Mouse (Mus musculus) ES-Bruce4 (cell line): ENCODE data around the gene Gm17949. TPM values are rescaled to one million over a fixed set of nuclear protein-coding genes. Genes with fewer than 3 reads are reported as not detected.

Source experiments
- H3K27ac ChIP-seq: 2 replicates; pipeline ENCODE4 v1.5.1; 2012; ENCODE audit warnings: low read length, inconsistent platforms; ENCODE audit not compliant: insufficient read depth
- H3K27me3 ChIP-seq: 2 replicates; pipeline ENCODE4 v1.6.1; 2012; ENCODE audit warnings: mild to moderate bottlenecking, low read length, inconsistent platforms; ENCODE audit not compliant: control insufficient read depth, poor library complexity, insufficient read depth, severe bottlenecking
- H3K36me3 ChIP-seq: 2 replicates; pipeline ENCODE4 v1.6.1; 2012; ENCODE audit warnings: inconsistent platforms, mild to moderate bottlenecking, low read length, moderate library complexity; ENCODE audit not compliant: control insufficient read depth, poor library complexity, insufficient read depth, severe bottlenecking
- H3K4me1 ChIP-seq: one replicate; pipeline ENCODE4 v1.8.1; 2011; ENCODE audit warnings: low read length; ENCODE audit not compliant: control insufficient read depth, insufficient read depth
- H3K4me3 ChIP-seq: 2 replicates; pipeline ENCODE4 v1.5.1; 2011; ENCODE audit warnings: low read depth, mild to moderate bottlenecking, low read length
- H3K9ac ChIP-seq: 2 replicates; pipeline ENCODE4 v1.6.1; 2012; ENCODE audit warnings: low read depth, mild to moderate bottlenecking, inconsistent platforms; ENCODE audit not compliant: poor library complexity, severe bottlenecking
- H3K9me3 ChIP-seq: replicated peaks from 2 replicates; pipeline ENCODE4 v1.6.1; 2012; ENCODE audit warnings: mild to moderate bottlenecking, low read length, inconsistent platforms; ENCODE audit not compliant: control insufficient read depth, poor library complexity, insufficient read depth, severe bottlenecking
- CTCF ChIP-seq: IDR thresholded peaks from one replicate; pipeline ENCODE4 v1.8.1; 2011; ENCODE audit warnings: low read depth, low read length
- EP300 ChIP-seq: IDR thresholded peaks from 2 replicates; pipeline ENCODE4 v1.6.1; 2011; ENCODE audit warnings: low read depth, low read length; ENCODE audit not compliant: insufficient read depth
- POLR2A ChIP-seq: IDR thresholded peaks from one replicate; pipeline ENCODE4 v1.8.1; 2011; ENCODE audit warnings: low read length; ENCODE audit not compliant: insufficient read depth
- polyA plus RNA-seq: library from polyadenylated mRNA; stranded (reverse); fragments of >200 nt; gene quantifications from 2 replicates; pipeline ENCODE4 v1.2.4, GENCODE M21; 2011; ENCODE audit warnings: low read depth; ENCODE audit not compliant: missing spikeins, insufficient read depth, insufficient read length

Gm17949 gene
- polyA plus RNA-seq, 1 experiment, result not detected

DNA sequence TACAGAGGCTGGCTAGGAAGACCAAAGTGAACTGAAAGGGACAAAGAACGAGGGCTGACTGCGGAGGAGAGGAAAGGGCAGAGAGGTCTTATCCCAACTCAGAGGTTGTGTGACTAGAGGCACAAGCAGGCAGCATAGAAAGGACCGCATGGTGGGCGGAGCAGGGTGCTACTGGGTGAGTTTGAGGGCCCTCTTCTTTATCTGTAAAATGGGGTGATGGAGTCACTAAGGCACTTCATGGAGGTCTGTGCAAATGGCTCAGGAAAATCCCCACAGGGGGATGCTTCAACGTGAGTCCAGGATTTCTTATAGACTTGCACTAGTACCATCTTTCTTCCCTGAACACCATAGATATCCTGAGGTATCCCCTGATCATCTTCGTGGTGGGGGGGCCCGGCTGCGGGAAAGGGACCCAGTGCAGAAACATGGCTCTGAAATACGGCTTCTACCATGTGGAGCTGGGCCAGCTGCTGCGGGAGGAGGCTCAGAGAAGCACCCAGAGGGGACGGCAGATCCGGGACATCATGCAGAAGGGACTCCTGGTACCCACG, 1.1 kb downstream of the Gm17949 start:
- H3K27ac ChIP-seq, result peak overlapping the region; percentile 66; the same call in 1 of the 2 replicates
- TF ChIP-seq POLR2A (no peak), CTCF (no peak), EP300 (no peak)

DNA sequence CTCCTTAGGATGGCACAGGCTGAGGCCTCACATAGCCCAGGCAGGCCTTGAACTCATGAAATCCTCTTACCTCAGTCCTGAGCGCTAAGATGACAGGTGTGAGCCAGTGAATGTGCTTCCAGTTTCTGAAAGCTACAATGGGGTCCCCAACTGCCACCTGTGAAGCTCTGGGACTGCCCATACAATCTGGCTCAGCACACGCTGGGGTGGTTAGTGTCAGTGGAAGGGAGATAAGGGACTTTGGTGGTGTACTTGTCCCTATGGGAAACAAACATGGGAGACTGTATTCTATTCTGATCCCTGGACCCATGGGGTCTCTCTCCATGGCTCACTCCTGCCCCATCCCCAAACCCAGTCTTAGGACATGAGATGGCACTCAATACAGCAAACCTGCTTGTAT, 8.4 kb downstream of the Gm17949 start:
- TF ChIP-seq EP300, result no peak
- no peak for TF ChIP-seq POLR2A
- TF ChIP-seq CTCF, result no peak
- Histone ChIP-seq H3K9me3 (no peaks in the 10 kb centered on the region), H3K4me3 (no peak overlapping the region), H3K27ac (no peak overlapping the region), H3K4me1 (no peaks in the 10 kb centered on the region), H3K9ac (no peak overlapping the region), H3K36me3 (peaks cover 32% of the 10 kb centered on the region), H3K27me3 (no peaks in the 10 kb centered on the region)

More for the DNA sequence above, 1.1 kb downstream of the Gm17949 start:
- H3K36me3 ChIP-seq, result no peaks in the 10 kb centered on the region
- no peaks in the 10 kb centered on the region for H3K4me1 ChIP-seq
- H3K9me3 ChIP-seq, result no peaks in the 10 kb centered on the region
- peak overlapping the region; percentile 72 for H3K9ac ChIP-seq
- H3K27me3 ChIP-seq, result no peaks in the 10 kb centered on the region
- peak overlapping the region; percentile 91 for H3K4me3 ChIP-seq

DNA sequence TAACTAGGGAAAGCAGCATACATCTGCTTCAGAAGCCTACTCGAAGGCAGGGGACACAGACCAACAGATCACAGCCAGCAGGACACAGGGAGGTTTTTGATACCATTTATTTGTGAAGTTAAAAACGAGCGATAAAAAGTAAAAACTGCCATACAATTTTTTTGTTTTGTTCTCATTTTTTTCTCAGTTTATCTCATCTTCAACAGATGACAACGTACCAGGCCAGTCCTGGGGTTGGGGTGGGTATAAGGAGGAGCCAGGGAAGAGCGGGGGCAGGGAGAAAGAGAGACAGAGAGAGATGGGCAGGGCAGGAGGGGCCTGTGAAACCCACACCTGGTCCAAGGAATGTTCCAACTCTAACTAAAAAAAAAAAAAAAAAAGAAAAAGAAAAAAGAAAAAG, 9.7 kb downstream of the Gm17949 start:
- Histone ChIP-seq H3K9ac (no peak overlapping the region), H3K4me3 (no peak overlapping the region), H3K27me3 (no peaks in the 10 kb centered on the region), H3K36me3 (peaks cover 45% of the 10 kb centered on the region), H3K9me3 (no peaks in the 10 kb centered on the region), H3K4me1 (no peaks in the 10 kb centered on the region), H3K27ac (no peak overlapping the region)
- no peak for TF ChIP-seq EP300
- TF ChIP-seq POLR2A, result no peak
- no peak for TF ChIP-seq CTCF

DNA sequence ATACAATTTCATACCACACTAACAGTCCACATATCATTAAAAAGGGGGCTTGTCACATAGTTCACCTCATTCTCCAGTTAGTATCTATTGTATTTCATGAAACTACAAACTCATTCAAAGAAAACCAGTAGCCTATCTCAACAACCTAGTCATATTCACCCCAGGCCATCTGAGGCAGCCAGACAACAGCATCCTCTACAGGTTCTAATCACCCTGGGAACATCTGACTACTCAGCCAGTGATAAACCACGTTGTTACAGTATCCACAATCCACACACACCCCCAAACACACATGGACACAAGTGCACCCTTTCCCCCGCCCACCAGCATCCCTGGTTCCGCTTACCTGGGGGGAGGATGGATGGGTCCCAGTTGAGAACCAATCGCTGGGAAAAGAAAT, 16.2 kb downstream of the Gm17949 start:
- Histone ChIP-seq H3K36me3 (peaks cover 61% of the 10 kb centered on the region), H3K9ac (no peak overlapping the region)

DNA sequence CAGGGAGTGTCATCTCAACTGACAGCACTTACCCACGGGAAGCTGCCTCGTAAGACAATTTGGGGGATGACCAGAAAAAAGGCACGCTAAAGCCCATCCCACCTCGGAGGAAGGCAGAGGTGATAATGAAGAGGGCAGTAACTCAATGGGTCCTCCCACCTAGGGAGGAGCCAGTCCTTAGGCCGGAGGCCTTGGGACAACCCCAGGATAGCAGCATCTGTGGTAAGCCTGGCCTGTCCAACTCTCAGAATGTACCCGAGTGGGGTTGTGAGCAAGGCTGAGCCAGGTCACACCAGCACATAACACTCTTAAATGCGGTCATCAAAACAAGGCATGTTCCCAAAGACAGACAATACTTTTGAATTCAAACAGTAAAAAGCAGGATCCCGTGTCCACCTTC, 18.4 kb downstream of the Gm17949 start:
- H3K4me3 ChIP-seq, result peak overlapping the region; percentile 95
- no peaks in the 10 kb centered on the region for H3K9me3 ChIP-seq
- TF ChIP-seq POLR2A (no peak), EP300 (no peak), CTCF (no peak)
- no peaks in the 10 kb centered on the region for H3K27me3 ChIP-seq
- H3K27ac ChIP-seq, result no peak overlapping the region
- no peaks in the 10 kb centered on the region for H3K4me1 ChIP-seq
- H3K36me3 ChIP-seq, result peaks cover 39% of the 10 kb centered on the region
- peak overlapping the region; percentile 99 for H3K9ac ChIP-seq

More for the DNA sequence above, 16.2 kb downstream of the Gm17949 start:
- Histone ChIP-seq H3K4me1 (no peaks in the 10 kb centered on the region), H3K9me3 (no peaks in the 10 kb centered on the region), H3K27ac (no peak overlapping the region), H3K4me3 (no peak overlapping the region), H3K27me3 (no peaks in the 10 kb centered on the region)
- TF ChIP-seq EP300 (no peak), POLR2A (no peak), CTCF (no peak)

DNA sequence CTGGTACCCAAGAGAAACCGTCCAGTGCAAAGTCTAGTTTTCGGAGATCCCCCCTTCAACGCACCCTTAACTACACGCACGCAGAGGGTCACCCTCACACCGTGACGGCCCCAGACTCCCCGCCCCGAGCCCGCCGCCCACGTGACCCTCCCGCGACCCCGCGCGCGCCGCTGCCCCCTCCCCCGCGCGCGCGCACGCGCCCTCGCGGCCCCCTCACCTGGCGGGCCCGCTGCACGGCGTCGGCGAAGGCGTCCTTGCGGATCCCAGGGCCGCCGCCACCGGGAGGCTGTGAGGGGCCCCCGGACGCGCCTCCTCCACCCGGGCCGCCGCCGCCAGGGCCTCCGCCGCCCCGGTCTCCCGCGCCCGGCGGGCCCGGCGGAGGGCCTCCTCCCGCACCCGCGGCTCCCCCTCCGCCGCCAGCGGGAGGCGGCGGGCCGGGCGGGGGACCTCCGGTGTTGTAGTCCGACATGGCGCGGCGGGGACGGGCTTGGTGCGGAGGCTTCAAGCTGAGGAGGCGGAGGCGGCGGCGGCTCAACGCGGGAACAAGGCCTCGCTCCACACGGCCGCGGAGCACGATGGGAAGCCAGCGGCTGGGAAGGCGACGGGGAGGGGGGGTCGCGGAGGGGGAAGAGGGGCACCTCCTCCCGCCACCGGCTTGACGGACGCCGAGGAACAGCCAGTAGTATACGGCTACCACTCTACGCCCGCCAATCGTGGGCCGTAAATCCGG, 19.8 kb downstream of the Gm17949 start, which contains the start of gene Khsrp:
TSS of gene Khsrp (minus strand) at position 592 of the 730 bp plus-strand sequence.
- TF ChIP-seq CTCF, result no peak
- TF ChIP-seq EP300, result no peak
- no peak for TF ChIP-seq POLR2A
- H3K27me3 ChIP-seq, result no peaks in the 10 kb centered on the region
- H3K9ac ChIP-seq, result peak within 1 kb of the TSS; percentile 99
- no peaks in the 10 kb centered on the region for H3K4me1 ChIP-seq
- peak within 1 kb of the TSS; percentile 48 for H3K27ac ChIP-seq
- peaks cover 26% of the 10 kb centered on the region for H3K36me3 ChIP-seq
- peak within 1 kb of the TSS; percentile 95 for H3K4me3 ChIP-seq
- no peaks in the 10 kb centered on the region for H3K9me3 ChIP-seq
